Mouse (Mus musculus) lung, adult 2 months (tissue): ENCODE results near the gene Cdca8.

Source experiments
- CTCF ChIP-seq: fragments of 200-500 bp; IDR thresholded peaks from 2 replicates; pipeline ENCODE4 v1.5.1; 2011; ENCODE audit warnings: mild to moderate bottlenecking, low read length, control low read depth; ENCODE audit not compliant: insufficient read depth
- POLR2A ChIP-seq: fragments of 200-500 bp; IDR thresholded peaks from 2 replicates; pipeline ENCODE4 v1.6.1; 2011; ENCODE audit warnings: low read depth, mild to moderate bottlenecking, control low read depth, low read length, borderline replicate concordance; ENCODE audit errors: extremely low read depth

DNA sequence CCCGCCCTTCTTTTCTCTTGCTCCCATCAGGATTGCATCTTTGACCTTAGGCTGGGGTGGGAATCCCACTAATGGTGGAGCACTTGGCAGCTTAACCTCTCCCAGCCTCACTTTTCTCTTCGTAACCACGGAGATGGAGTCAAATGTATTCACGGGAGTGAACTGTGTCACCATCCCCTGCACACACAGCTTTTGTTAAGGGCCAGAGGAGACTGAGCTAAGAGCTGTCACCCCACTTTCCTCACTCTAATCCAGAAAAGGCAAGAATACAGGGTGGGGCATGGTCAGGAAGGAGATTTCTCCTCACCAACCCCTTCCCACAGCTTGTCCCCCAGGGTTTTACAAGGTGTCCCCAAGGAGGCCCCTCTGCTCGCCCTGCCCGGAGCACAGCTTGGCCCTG, 45.3 kb downstream of the Cdca8 start:
- TF ChIP-seq CTCF (no peak), POLR2A (no peak)
